Mouse (Mus musculus): Measurements from ENCODE around the gene Vmn1r139. TPM values are rescaled to one million over a fixed set of nuclear protein-coding genes. Genes with fewer than 3 reads are reported as not detected.
"Not testable (repeated sequence)": the region's sequence is repeated elsewhere in the genome, so short reads cannot be mapped to it uniquely, and the experiment has no call there.

Gene Vmn1r139
- not detected in 2 replicates for total RNA-seq (2017)

- ATAC-seq (replicated peaks; ENCODE audit: low read depth, poor library complexity, severe bottlenecking), result not testable (repeated sequence)
Measured at GRCm38 (mm10) chr7:22068757-22069156, at the start of gene Vmn1r139. Vmn1r139 (plus strand) TSS chr7:22069057.

GRCm38 (mm10) chr7:22028797-22029196 lies 40.1 kb upstream of the Vmn1r139 start, which contains the start of gene Vmn1r138:
Vmn1r138 (minus strand) TSS chr7:22028897.
- not testable (repeated sequence) for ATAC-seq (replicated peaks; ENCODE audit: low read depth, poor library complexity, severe bottlenecking)

GRCm38 (mm10) chr7:22056205-22056604 lies 12.7 kb upstream of the Vmn1r139 start, which contains the start of gene Gm6176:
Gm6176 (minus strand) TSS chr7:22056305.
- not testable (repeated sequence) for ATAC-seq (replicated peaks; ENCODE audit: low read depth, poor library complexity, severe bottlenecking)

- ATAC-seq (replicated peaks; ENCODE audit: low read depth, poor library complexity, severe bottlenecking), result not testable (repeated sequence)
Measured at GRCm38 (mm10) chr7:22118145-22118544, 49.3 kb downstream of the Vmn1r139 start, which contains the start of gene Gm16451. Gm16451 (minus strand) TSS chr7:22118245.

- not testable (repeated sequence) for ATAC-seq (replicated peaks; ENCODE audit: low read depth, poor library complexity, severe bottlenecking)
Measured at GRCm38 (mm10) chr7:22134641-22135040, 65.8 kb downstream of the Vmn1r139 start, which contains the start of gene Gm10666. Gm10666 (minus strand) TSS chr7:22134741.

Other genes with a start within 250 kb of the Vmn1r139 start
- not detected in 2 replicates for gene Vmn1r135, start 236.7 kb upstream of the Vmn1r139 start, total RNA-seq (2017)
- gene Gm5725, start 224.8 kb upstream of the Vmn1r139 start, total RNA-seq (2017), result not detected in 2 replicates
- gene Gm5891, start 147.8 kb upstream of the Vmn1r139 start, total RNA-seq (2017), result not detected in 2 replicates
- not detected in 2 replicates for gene Vmn1r137, start 74.5 kb upstream of the Vmn1r139 start, total RNA-seq (2017)
- gene Vmn1r138, start 40.2 kb upstream of the Vmn1r139 start, total RNA-seq (2017), result not detected in 2 replicates
- not detected in 2 replicates for gene Gm6176, start 12.8 kb upstream of the Vmn1r139 start, total RNA-seq (2017)
- gene Gm16451, start 49.2 kb downstream of the Vmn1r139 start, total RNA-seq (2017), result not detected in 2 replicates
- gene Gm10666, start 65.7 kb downstream of the Vmn1r139 start, total RNA-seq (2017), result not detected in 2 replicates
- gene Vmn1r142, start 95.0 kb downstream of the Vmn1r139 start, total RNA-seq (2017), result not detected in 2 replicates
- gene Vmn1r143, start 120.3 kb downstream of the Vmn1r139 start, total RNA-seq (2017), result not detected in 2 replicates
- gene Gm8653, start 132.2 kb downstream of the Vmn1r139 start, total RNA-seq (2017), result not detected in 2 replicates
- gene Gm8453, start 160.4 kb downstream of the Vmn1r139 start, total RNA-seq (2017), result not detected in 2 replicates

All from common myeloid progenitor, adult 5-6 weeks (primary cell).